Mouse (Mus musculus) stomach, postnatal 0 days (tissue): ENCODE results near the gene Nufip1. TPM values are rescaled to one million over a fixed set of nuclear protein-coding genes. Genes with fewer than 3 reads are reported as not detected.

Experiments used
- ATAC-seq: fragments of 200-750 bp; cut with Nextera tagmentation; 2 replicates; pipeline ENCODE4 v1.8.0; 2017; ENCODE audit not compliant: low FRiP score, low TSS enrichment
- DNase-seq: peaks from one replicate; pipeline ENCODE4 v3.0.0-alpha.2; 2016; ENCODE audit warnings: low spot score
- H3K27ac ChIP-seq: fragments of 300-500 bp; sonication (generic); replicated peaks from 2 replicates; pipeline ENCODE4 v1.5.1; 2014; ENCODE audit warnings: mild to moderate bottlenecking, control low read depth
- H3K27me3 ChIP-seq: fragments of 300-500 bp; sonication (generic); 2 replicates; pipeline ENCODE4 v1.6.1; 2014; ENCODE audit warnings: low read length; ENCODE audit not compliant: control insufficient read depth, insufficient read depth
- H3K36me3 ChIP-seq: fragments of 300-500 bp; sonication (generic); 2 replicates; pipeline ENCODE4 v1.6.1; 2014; ENCODE audit warnings: low read length, mixed read lengths; ENCODE audit not compliant: control insufficient read depth, insufficient read depth
- H3K4me1 ChIP-seq: fragments of 300-500 bp; sonication (generic); replicated peaks from 2 replicates; pipeline ENCODE4 v1.6.1; 2014; ENCODE audit warnings: antibody characterized with exemption; ENCODE audit not compliant: control insufficient read depth, insufficient read depth
- H3K4me2 ChIP-seq: fragments of 300-500 bp; sonication (generic); replicated peaks from 2 replicates; pipeline ENCODE4 v1.6.1; 2014; ENCODE audit warnings: low read depth, mild to moderate bottlenecking, control low read depth, moderate library complexity
- H3K4me3 ChIP-seq: fragments of 300-500 bp; sonication (generic); 2 replicates; pipeline ENCODE4 v1.5.1; 2014; ENCODE audit warnings: low read depth, low read length, control low read depth
- H3K9ac ChIP-seq: fragments of 300-500 bp; sonication (generic); 2 replicates; pipeline ENCODE4 v1.6.1; 2014; ENCODE audit warnings: mild to moderate bottlenecking, low read length, control low read depth, mixed read lengths
- H3K9me3 ChIP-seq: fragments of 300-500 bp; sonication (generic); 2 replicates; pipeline ENCODE4 v1.6.1; 2016; ENCODE audit warnings: low read length; ENCODE audit not compliant: control insufficient read depth
- CTCF ChIP-seq: IDR thresholded peaks from 2 replicates; pipeline ENCODE4 v1.5.1; 2016; ENCODE audit warnings: antibody characterized with exemption, low read depth, mild to moderate bottlenecking, moderate library complexity
- EP300 ChIP-seq: optimal IDR thresholded peaks from 2 replicates; pipeline ENCODE3; 2016; ENCODE audit warnings: antibody characterized with exemption
- WGBS: fragments of 180-500 bp; shearing (Covaris S2); extraction: QIAGEN DNeasy Blood & Tissue Kit; methylation state at CpG from one replicate; pipeline ENCODE4 v1.1.7; 2014; 5-methylcytosine and 5-hydroxymethylcytosine counted together
- polyA plus RNA-seq: library from polyadenylated mRNA; unstranded; fragments of >200 nt; fragmentation: Nextera tagmentation; extraction: Ambion mirVana; gene quantifications from 2 replicates; pipeline ENCODE4 v1.2.1, GENCODE M21; 2015

Gene Nufip1
- polyA plus RNA-seq, 1 experiment from 2014 or later: 7.2 TPM

GRCm38 (mm10) chr14:76145868-76146267, 35.2 kb downstream of the Nufip1 start:
- no peak overlapping the region for H3K9ac ChIP-seq
- no peak overlapping the region for H3K4me2 ChIP-seq
- no peaks in the 10 kb centered on the region for H3K36me3 ChIP-seq
- no peak overlapping the region for H3K27ac ChIP-seq
- H3K27me3 ChIP-seq: no peaks in the 10 kb centered on the region
- H3K4me3 ChIP-seq: no peak overlapping the region
- DNase-seq (no peak), ATAC-seq (no peak)
- H3K4me1 ChIP-seq: peaks cover 8% of the 10 kb centered on the region; the same call in 1 of the 2 replicates
- no peaks in the 10 kb centered on the region for H3K9me3 ChIP-seq
- WGBS: 45% methylated on average over 7 of the region's 7 CpGs
- TF ChIP-seq EP300 (no peak), CTCF (no peak)

- Histone ChIP-seq H3K27me3 (no peaks in the 10 kb centered on the region), H3K4me3 (no peak overlapping the region), H3K27ac (no peak overlapping the region), H3K9ac (no peak overlapping the region), H3K4me2 (no peak overlapping the region), H3K36me3 (no peaks in the 10 kb centered on the region), H3K9me3 (no peaks in the 10 kb centered on the region), H3K4me1 (peaks cover 8% of the 10 kb centered on the region; the same call in 1 of the 2 replicates)
- ATAC-seq (no peak), DNase-seq (no peak)
- WGBS: 59% methylated on average over 6 of the region's 6 CpGs
- TF ChIP-seq EP300: no peak
- TF ChIP-seq CTCF: no peak
Observed at GRCm38 (mm10) chr14:76147061-76147460, 36.4 kb downstream of the Nufip1 start.

- Histone ChIP-seq H3K4me1 (peaks cover 8% of the 10 kb centered on the region; the same call in 1 of the 2 replicates), H3K27me3 (no peaks in the 10 kb centered on the region), H3K9ac (no peak overlapping the region), H3K27ac (no peak overlapping the region), H3K36me3 (no peaks in the 10 kb centered on the region), H3K9me3 (no peaks in the 10 kb centered on the region), H3K4me2 (no peak overlapping the region), H3K4me3 (no peak overlapping the region)
- WGBS: 73% methylated on average over 10 of the region's 10 CpGs
- TF ChIP-seq CTCF: no peak
- no peak for TF ChIP-seq EP300
- DNase-seq: no peak
- no peak for ATAC-seq
Observed at GRCm38 (mm10) chr14:76148294-76148693, 37.6 kb downstream of the Nufip1 start.

GRCm38 (mm10) chr14:76149531-76150179, 39.0 kb downstream of the Nufip1 start:
- TF ChIP-seq CTCF (no peak), EP300 (peak; percentile 98)
- H3K27ac ChIP-seq: peak overlapping the region; percentile 94
- 15% methylated on average over 13 of the region's 13 CpGs for WGBS
- ATAC-seq (peak; percentile 93), DNase-seq (peak; percentile 96)
- H3K9ac ChIP-seq: 0 out of 2 replicates have a peak overlapping the region, but pooled peaks have one; percentile 1
- peaks cover 8% of the 10 kb centered on the region; the same call in 1 of the 2 replicates for H3K4me1 ChIP-seq
- H3K4me2 ChIP-seq: peak overlapping the region; percentile 32; the same call in 1 of the 2 replicates
- H3K4me3 ChIP-seq: peak overlapping the region; percentile 3; the same call in 1 of the 2 replicates
- no peaks in the 10 kb centered on the region for H3K36me3 ChIP-seq
- no peaks in the 10 kb centered on the region for H3K9me3 ChIP-seq
- no peaks in the 10 kb centered on the region for H3K27me3 ChIP-seq

- H3K27ac ChIP-seq: peak overlapping the region; percentile 94
Observed at GRCm38 (mm10) chr14:76150499-76150898, 39.8 kb downstream of the Nufip1 start.

GRCm38 (mm10) chr14:76151011-76151410, 40.3 kb downstream of the Nufip1 start:
- Histone ChIP-seq H3K9me3 (no peaks in the 10 kb centered on the region), H3K4me3 (no peak overlapping the region), H3K27ac (peak overlapping the region; percentile 94), H3K4me1 (peaks cover 8% of the 10 kb centered on the region; the same call in 1 of the 2 replicates), H3K9ac (no peak overlapping the region), H3K4me2 (no peak overlapping the region), H3K27me3 (no peaks in the 10 kb centered on the region), H3K36me3 (no peaks in the 10 kb centered on the region)
- 66% methylated on average over 2 of the region's 2 CpGs for WGBS
- ATAC-seq: no peak
- TF ChIP-seq CTCF (no peak), EP300 (no peak)
- peak; percentile 56 for DNase-seq

More at GRCm38 (mm10) chr14:76150499-76150898, 39.8 kb downstream of the Nufip1 start:
- 79% methylated on average over 11 of the region's 11 CpGs for WGBS
- Histone ChIP-seq H3K4me2 (peak overlapping the region; percentile 32; the same call in 1 of the 2 replicates), H3K4me1 (peaks cover 8% of the 10 kb centered on the region; the same call in 1 of the 2 replicates), H3K4me3 (no peak overlapping the region), H3K9me3 (no peaks in the 10 kb centered on the region), H3K27me3 (no peaks in the 10 kb centered on the region), H3K36me3 (no peaks in the 10 kb centered on the region), H3K9ac (0 out of 2 replicates have a peak overlapping the region, but pooled peaks have one; percentile 1)
- peak; percentile 28 for DNase-seq
- no peak for ATAC-seq
- TF ChIP-seq EP300 (no peak), CTCF (no peak)
